Mouse (Mus musculus): ENCODE results near the gene Rag1. TPM values are rescaled to one million over a fixed set of nuclear protein-coding genes. Genes with fewer than 3 reads are reported as not detected.

The Rag1 gene
- polyA plus RNA-seq, 1 experiment, result not detected

- TF ChIP-seq GATA1 (IDR thresholded peaks at IDR 0.05; ENCODE audit: low read length), result peak; percentile 74
These were observed 3.1 kb upstream of the Rag1 start for GRCm38 (mm10) chr2:101652204-101652920.

- no peak for TF ChIP-seq GATA1 (IDR thresholded peaks at IDR 0.05; ENCODE audit: low read length)
These were observed 1.1 kb upstream of the Rag1 start for GRCm38 (mm10) chr2:101650446-101650845.

GRCm38 (mm10) chr2:101648361-101648760 is 940 bp downstream of the Rag1 start:
- TF ChIP-seq GATA1 (IDR thresholded peaks at IDR 0.05; ENCODE audit: low read length), result no peak

GRCm38 (mm10) chr2:101645841-101646240 is 3.5 kb downstream of the Rag1 start:
- no peak for TF ChIP-seq GATA1 (IDR thresholded peaks at IDR 0.05; ENCODE audit: low read length)

GRCm38 (mm10) chr2:101639840-101640350 is 9.4 kb downstream of the Rag1 start:
- no peak for TF ChIP-seq GATA1 (IDR thresholded peaks at IDR 0.05; ENCODE audit: low read length)

GRCm38 (mm10) chr2:101638979-101639839 is 10.1 kb downstream of the Rag1 start:
- TF ChIP-seq GATA1 (IDR thresholded peaks at IDR 0.05; ENCODE audit: low read length), result no peak

GRCm38 (mm10) chr2:101628297-101629236 is 20.7 kb downstream of the Rag1 start:
- no peak for TF ChIP-seq GATA1 (IDR thresholded peaks at IDR 0.05; ENCODE audit: low read length)

- TF ChIP-seq GATA1 (IDR thresholded peaks at IDR 0.05; ENCODE audit: low read length), result no peak
These were observed 22.1 kb downstream of the Rag1 start for GRCm38 (mm10) chr2:101627227-101627626.

GRCm38 (mm10) chr2:101624526-101624925 is 24.8 kb downstream of the Rag1 start, which contains the start of gene Rag2:
Rag2 (plus strand) TSS chr2:101624718.
- no peak for TF ChIP-seq GATA1 (IDR thresholded peaks at IDR 0.05; ENCODE audit: low read length)

GRCm38 (mm10) chr2:101624011-101624410 is 25.3 kb downstream of the Rag1 start:
- TF ChIP-seq GATA1 (IDR thresholded peaks at IDR 0.05; ENCODE audit: low read length), result no peak

- TF ChIP-seq GATA1 (IDR thresholded peaks at IDR 0.05; ENCODE audit: low read length), result no peak
These were observed 26.3 kb downstream of the Rag1 start for GRCm38 (mm10) chr2:101623042-101623441.

- TF ChIP-seq GATA1 (IDR thresholded peaks at IDR 0.05; ENCODE audit: low read length), result no peak
These were observed 27.7 kb downstream of the Rag1 start for GRCm38 (mm10) chr2:101621611-101622010.

GRCm38 (mm10) chr2:101620899-101621298 is 28.4 kb downstream of the Rag1 start:
- TF ChIP-seq GATA1 (IDR thresholded peaks at IDR 0.05; ENCODE audit: low read length), result no peak

- no peak for TF ChIP-seq GATA1 (IDR thresholded peaks at IDR 0.05; ENCODE audit: low read length)
These were observed 30.9 kb downstream of the Rag1 start for GRCm38 (mm10) chr2:101618373-101618772.

Data from G1E-ER4 (cell line).